Mouse (Mus musculus) liver, adult 2 months (tissue): ENCODE data around the gene Sh2d3c. TPM values are rescaled to one million over a fixed set of nuclear protein-coding genes. Genes with fewer than 3 reads are reported as not detected.

Source experiments
- DNase-seq: peaks from one replicate; pipeline ENCODE4 v3.0.0-alpha.2; 2011; ENCODE audit warnings: low read depth, low spot score; ENCODE audit errors: extremely low read depth
- H3K27ac ChIP-seq: fragments of 200-500 bp; replicated peaks from 2 replicates; pipeline ENCODE4 v1.5.1; 2012; ENCODE audit warnings: low read depth, mild to moderate bottlenecking, control low read depth, inconsistent platforms, low read length; ENCODE audit not compliant: insufficient read depth
- H3K27me3 ChIP-seq: fragments of 200-500 bp; 2 replicates; pipeline ENCODE4 v1.6.1; 2012; ENCODE audit warnings: mild to moderate bottlenecking, moderate library complexity, low read length, inconsistent platforms; ENCODE audit not compliant: control insufficient read depth, insufficient read depth
- H3K36me3 ChIP-seq: fragments of 200-500 bp; 2 replicates; pipeline ENCODE4 v1.6.1; 2012; ENCODE audit warnings: low read length, inconsistent platforms; ENCODE audit not compliant: control insufficient read depth, insufficient read depth
- H3K4me1 ChIP-seq: fragments of 200-500 bp; 2 replicates; pipeline ENCODE4 v1.6.1; 2011; ENCODE audit warnings: low read length; ENCODE audit not compliant: control insufficient read depth, insufficient read depth
- H3K4me3 ChIP-seq: fragments of 200-500 bp; 2 replicates; pipeline ENCODE4 v1.5.1; 2011; ENCODE audit warnings: low read depth, mild to moderate bottlenecking, control low read depth, low read length, moderate library complexity; ENCODE audit not compliant: insufficient read depth
- H3K79me2 ChIP-seq: fragments of 200-500 bp; 2 replicates; pipeline ENCODE4 v1.6.1; 2012; ENCODE audit warnings: inconsistent platforms, mild to moderate bottlenecking, low read length, moderate library complexity; ENCODE audit not compliant: control insufficient read depth, insufficient read depth
- H3K9ac ChIP-seq: fragments of 200-500 bp; 2 replicates; pipeline ENCODE4 v1.6.1; 2012; ENCODE audit warnings: low read depth, mild to moderate bottlenecking, control low read depth, inconsistent platforms, low read length
- CTCF ChIP-seq: fragments of 200-500 bp; IDR thresholded peaks from 2 replicates; pipeline ENCODE4 v1.5.1; 2011; ENCODE audit warnings: low read depth, low read length, control low read depth
- POLR2A ChIP-seq: fragments of 200-500 bp; IDR thresholded peaks from 2 replicates; pipeline ENCODE4 v1.6.1; 2011; ENCODE audit warnings: low read length, control low read depth; ENCODE audit not compliant: insufficient read depth; ENCODE audit errors: extremely low read depth
- WGBS: fragments of 180-500 bp; shearing (Covaris S2); methylation state at CpG from one replicate; pipeline ENCODE4 v1.1.7; 2018; 5-methylcytosine and 5-hydroxymethylcytosine counted together
- polyA plus RNA-seq: library from polyadenylated mRNA; depleted of rRNA; stranded (reverse); fragments of >200 nt; gene quantifications from 2 replicates; pipeline ENCODE4 v1.2.3, GENCODE M21; 2012
- total RNA-seq: library from RNA; depleted of rRNA; stranded (reverse); fragments of >200 nt; gene quantifications from 2 replicates; pipeline ENCODE4 v1.2.3, GENCODE M21; 2014

Gene Sh2d3c
- total and polyA plus RNA-seq, 2 experiments, result 2.2 to 10.4 TPM

- no peak for TF ChIP-seq CTCF
- TF ChIP-seq POLR2A, result 0 out of 2 replicates have a peak, but pooled peaks have one; percentile 21
- peaks cover 17% of the 10 kb centered on the region; the same call in 1 of the 2 replicates for H3K79me2 ChIP-seq
- 26% methylated on average over 14 of the region's 14 CpGs for WGBS
- peak; percentile 97 for DNase-seq
- H3K4me3 ChIP-seq, result peak overlapping the region; percentile 71
- peak overlapping the region; percentile 98 for H3K27ac ChIP-seq
- no peaks in the 10 kb centered on the region for H3K27me3 ChIP-seq
- peaks cover 12% of the 10 kb centered on the region for H3K36me3 ChIP-seq
- peak overlapping the region; percentile 83 for H3K9ac ChIP-seq
- H3K4me1 ChIP-seq, result peaks cover 35% of the 10 kb centered on the region
These were observed 19.7 kb upstream of the Sh2d3c start for GRCm38 (mm10) chr2:32700966-32701743.

GRCm38 (mm10) chr2:32703046-32703445 is 17.8 kb upstream of the Sh2d3c start:
- Histone ChIP-seq H3K79me2 (peaks cover 23% of the 10 kb centered on the region; the same call in 1 of the 2 replicates), H3K27me3 (no peaks in the 10 kb centered on the region), H3K36me3 (peaks cover 20% of the 10 kb centered on the region), H3K27ac (peak overlapping the region; percentile 98), H3K9ac (peak overlapping the region; percentile 83), H3K4me1 (peaks cover 23% of the 10 kb centered on the region), H3K4me3 (peak overlapping the region; percentile 71)
- DNase-seq, result peak; percentile 68
- WGBS, result 33% methylated on average over 8 of the region's 8 CpGs
- no peak for TF ChIP-seq CTCF
- TF ChIP-seq POLR2A, result no peak

GRCm38 (mm10) chr2:32704021-32704421 is 16.8 kb upstream of the Sh2d3c start, which contains the start of gene Fpgs:
Fpgs (minus strand) TSS chr2:32704145.
- Histone ChIP-seq H3K27me3 (no peaks in the 10 kb centered on the region), H3K27ac (peak within 1 kb of the TSS; percentile 98), H3K9ac (peak within 1 kb of the TSS; percentile 83), H3K4me3 (peak within 1 kb of the TSS; percentile 71), H3K4me1 (peaks cover 21% of the 10 kb centered on the region), H3K79me2 (peaks cover 28% of the 10 kb centered on the region; the same call in 1 of the 2 replicates), H3K36me3 (peaks cover 26% of the 10 kb centered on the region)
- 22% methylated on average over 2 of the region's 2 CpGs for WGBS
- peak; percentile 99 for DNase-seq
- TF ChIP-seq CTCF, result no peak
- TF ChIP-seq POLR2A, result peak; percentile 77; the same call in 1 of the 2 replicates

GRCm38 (mm10) chr2:32705018-32705417 is 15.8 kb upstream of the Sh2d3c start:
- TF ChIP-seq CTCF (no peak), POLR2A (no peak)
- peak; percentile 61 for DNase-seq
- Histone ChIP-seq H3K9ac (peak overlapping the region; percentile 3; the same call in 1 of the 2 replicates), H3K36me3 (peaks cover 35% of the 10 kb centered on the region), H3K27me3 (no peaks in the 10 kb centered on the region), H3K79me2 (peaks cover 32% of the 10 kb centered on the region), H3K4me1 (peaks cover 14% of the 10 kb centered on the region), H3K4me3 (no peak overlapping the region), H3K27ac (peak overlapping the region; percentile 78)
- 56% methylated on average over 7 of the region's 7 CpGs for WGBS

- Histone ChIP-seq H3K9ac (no peak overlapping the region), H3K4me3 (no peak overlapping the region), H3K36me3 (peaks cover 36% of the 10 kb centered on the region), H3K27me3 (no peaks in the 10 kb centered on the region), H3K79me2 (peaks cover 36% of the 10 kb centered on the region), H3K4me1 (peaks cover 12% of the 10 kb centered on the region), H3K27ac (no peak overlapping the region)
- DNase-seq, result no peak
- TF ChIP-seq POLR2A, result no peak
- no peak for TF ChIP-seq CTCF
- 78% methylated on average over 6 of the region's 6 CpGs for WGBS
These were observed 13.9 kb upstream of the Sh2d3c start for GRCm38 (mm10) chr2:32706971-32707370.

GRCm38 (mm10) chr2:32708643-32709042 is 12.2 kb upstream of the Sh2d3c start:
- no peak for DNase-seq
- H3K27me3 ChIP-seq, result no peaks in the 10 kb centered on the region
- H3K4me1 ChIP-seq, result peaks cover 13% of the 10 kb centered on the region
- peaks cover 36% of the 10 kb centered on the region for H3K36me3 ChIP-seq
- no peak overlapping the region for H3K9ac ChIP-seq
- 40% methylated on average over 3 of the region's 3 CpGs for WGBS
- H3K79me2 ChIP-seq, result peaks cover 37% of the 10 kb centered on the region
- H3K4me3 ChIP-seq, result no peak overlapping the region
- TF ChIP-seq CTCF (peak; percentile 81), POLR2A (no peak)
- no peak overlapping the region for H3K27ac ChIP-seq
